ENCODE assay signal across 7 mouse cellular contexts in genomic region chr11:75012997-75013694, GRCm38 (mm10).
DNase-seq lines count a peak whose midpoint lies in the region; TF ChIP-seq lines count a peak whose summit lies in the region.

No protein-coding gene starts in this region.

- TF ChIP-seq CTCF in MEL (IDR thresholded peaks at IDR 0.05 in 2 of 3, conservative IDR thresholded peaks at IDR 0.05 in 1 of 3; ENCODE audit: control insufficient read depth in 1 of 3, insufficient read depth in 1 of 3, low read depth in 2 of 3, low read length in 3 of 3, poor library complexity in 1 of 3, severe bottlenecking in 1 of 3), result no peak
- TF ChIP-seq CTCF in bone marrow, adult 2 months (IDR thresholded peaks at IDR 0.05; ENCODE audit: control insufficient read depth, insufficient read depth, low read length), result no peak
- no peak for TF ChIP-seq CTCF in small intestine, adult 2 months (IDR thresholded peaks at IDR 0.05; ENCODE audit: extremely low read depth, insufficient read length, insufficient replicate concordance, low read depth, low read length)

- 31% methylated on average over 12 of the region's 12 CpGs for WGBS in bone marrow, adult 2 months
- WGBS in hindbrain, embryonic 10.5 days, result 59% methylated on average over 12 of the region's 12 CpGs
- WGBS in small intestine, adult 2 months, result 63% methylated on average over 12 of the region's 12 CpGs

- H3K4me3 ChIP-seq in MEL (ENCODE audit: control insufficient read depth in 1 of 2, insufficient read depth in 1 of 2, low read depth in 2 of 2, low read length in 2 of 2), result no peak overlapping the region
- no peak overlapping the region for H3K4me3 ChIP-seq in bone marrow, adult 2 months (replicated peaks; ENCODE audit: control insufficient read depth, low read depth, low read length)
- no peak overlapping the region for H3K4me3 ChIP-seq in hindbrain, embryonic 10.5 days
- H3K4me3 ChIP-seq in small intestine, adult 2 months (ENCODE audit: low read depth, low read length), result peak overlapping the region; percentile 18; the same call in 1 of the 2 replicates

- DNase-seq in MEL (ENCODE audit: low read depth, low spot score), result no peak
- DNase-seq in frontal cortex, postnatal 14 days (ENCODE audit: low spot score in 2 of 2), result peak; percentile 31 to 38
- no peak for DNase-seq in hindbrain, embryonic 10.5 days (ENCODE audit: low spot score)
- peak; percentile 28 to 33 for DNase-seq in layer of hippocampus, postnatal 36 days
- DNase-seq in lung, postnatal 36 days, result peak; percentile 82

- H3K4me1 ChIP-seq in MEL (ENCODE audit: control insufficient read depth in 1 of 2, insufficient read depth in 2 of 2, low read length in 2 of 2), result no peaks in the 10 kb centered on the region
- H3K4me1 ChIP-seq in bone marrow, adult 2 months (ENCODE audit: control insufficient read depth, insufficient read depth, low read length), result no peaks in the 10 kb centered on the region
- peaks cover 30% of the 10 kb centered on the region for H3K4me1 ChIP-seq in hindbrain, embryonic 10.5 days (replicated peaks)
- H3K4me1 ChIP-seq in small intestine, adult 2 months (ENCODE audit: control insufficient read depth, insufficient read depth, insufficient read length, low read length), result peaks cover 4% of the 10 kb centered on the region

- no peak for TF ChIP-seq EP300 in MEL (IDR thresholded peaks at IDR 0.05; ENCODE audit: low read depth in 1 of 2, low read length in 2 of 2)

- H3K9me3 ChIP-seq in MEL (replicated peaks; ENCODE audit: insufficient read depth, low read length), result no peaks in the 10 kb centered on the region
- no peaks in the 10 kb centered on the region for H3K9me3 ChIP-seq in hindbrain, embryonic 10.5 days

- no peak overlapping the region for H3K27ac ChIP-seq in MEL (ENCODE audit: control insufficient read depth, low read depth, low read length)
- peak overlapping the region; percentile 24; the same call in 1 of the 2 replicates for H3K27ac ChIP-seq in bone marrow, adult 2 months (ENCODE audit: control insufficient read depth, insufficient read depth, low read depth, low read length, poor library complexity)
- 0 out of 2 replicates have a peak overlapping the region, but pooled peaks have one; percentile 24 for H3K27ac ChIP-seq in hindbrain, embryonic 10.5 days
- peak overlapping the region; percentile 50 for H3K27ac ChIP-seq in small intestine, adult 2 months (ENCODE audit: insufficient read depth, low read depth, low read length)

- no peak for TF ChIP-seq RAD21 in MEL (IDR thresholded peaks at IDR 0.05; ENCODE audit: low read depth, low read length)

- no peak overlapping the region for H3K9ac ChIP-seq in MEL (ENCODE audit: control insufficient read depth, low read depth, low read length, poor library complexity, severe bottlenecking)

- H3K36me3 ChIP-seq in MEL (ENCODE audit: control insufficient read depth in 1 of 2, insufficient read depth in 2 of 2, low read length in 2 of 2), result peaks cover 0 to 2% of the 10 kb centered on the region in 2 experiments; a peak in 2 of 4 replicates
- 0 out of 2 replicates have a peak, but pooled peaks cover 5% of the 10 kb centered on the region for H3K36me3 ChIP-seq in hindbrain, embryonic 10.5 days
- no peaks in the 10 kb centered on the region for H3K36me3 ChIP-seq in small intestine, adult 2 months (ENCODE audit: control insufficient read depth, insufficient read depth, low read length)

- no peaks in the 10 kb centered on the region for H3K79me2 ChIP-seq in MEL (ENCODE audit: control insufficient read depth, insufficient read depth, low read length, poor library complexity)

- no peaks in the 10 kb centered on the region for H3K27me3 ChIP-seq in MEL (ENCODE audit: control insufficient read depth in 1 of 2, insufficient read depth in 2 of 2, low read length in 2 of 2)
- H3K27me3 ChIP-seq in hindbrain, embryonic 10.5 days (ENCODE audit: insufficient read depth, poor library complexity, severe bottlenecking), result no peaks in the 10 kb centered on the region
- no peaks in the 10 kb centered on the region for H3K27me3 ChIP-seq in small intestine, adult 2 months (ENCODE audit: control insufficient read depth, insufficient read depth, low read length)

- TF ChIP-seq POLR2A in MEL (IDR thresholded peaks at IDR 0.05; ENCODE audit: control insufficient read depth in 1 of 2, insufficient read depth in 1 of 2, low read depth in 1 of 2, low read length in 2 of 2, poor library complexity in 1 of 2), result no peak
- peak; percentile 23; the same call in 1 of the 2 replicates for TF ChIP-seq POLR2A in bone marrow, adult 2 months (IDR thresholded peaks at IDR 0.05; ENCODE audit: borderline replicate concordance, control insufficient read depth, low read depth, low read length)
- no peak for TF ChIP-seq POLR2A in small intestine, adult 2 months (IDR thresholded peaks at IDR 0.05; ENCODE audit: low read depth, low read length)

TF ChIP-seq in MEL, 35 proteins besides CTCF, POLR2A, EP300 and RAD21:
- TF ChIP-seq E2F4 (IDR thresholded peaks at IDR 0.05; ENCODE audit: borderline replicate concordance, low read depth, low read length) (no peak), ZNF384 (IDR thresholded peaks at IDR 0.05; ENCODE audit: low read depth, low read length) (peak; percentile 13; the same call in 1 of the 2 replicates), MYC (IDR thresholded peaks at IDR 0.05; ENCODE audit: low read depth, low read length) (no peak)
TF ChIP-seq in MEL: peak in this region for 1.

Comparison
In these comparisons a context has a peak if more than half of its experiments do, and no peak if none do; other contexts are left out.
1. DNase-seq: peak in frontal cortex, postnatal 14 days (2 of 2), layer of hippocampus, postnatal 36 days (2 of 2) and lung, postnatal 36 days (single experiment); none in MEL (single experiment) and hindbrain, embryonic 10.5 days (single experiment).